Mouse (Mus musculus) left cerebral cortex, adult 18-20 months (tissue): ENCODE results near the gene Saa3. TPM values are rescaled to one million over a fixed set of nuclear protein-coding genes. Genes with fewer than 3 reads are reported as not detected.
A peak's percentile ranks its signal among the peaks of the same experiment; 100 is the strongest.
"Not testable (repeated sequence)": the region's sequence is repeated elsewhere in the genome, so short reads cannot be mapped to it uniquely, and the experiment has no call there.

ENCODE experiments used
- DNase-seq, 2 experiments: peaks; one replicate each; pipeline ENCODE4 v3.0.0; 2021 to 2022; ENCODE audit warnings: low spot score in 2 of 2, mixed read lengths in 1 of 2
- total RNA-seq, 2 experiments: library from RNA; stranded (reverse); gene quantifications; 2 replicates each; pipeline ENCODE4 v1.2.3; 2021

Saa3 gene
- total RNA-seq, 2 experiments from 2014 or later: not detected

DNA sequence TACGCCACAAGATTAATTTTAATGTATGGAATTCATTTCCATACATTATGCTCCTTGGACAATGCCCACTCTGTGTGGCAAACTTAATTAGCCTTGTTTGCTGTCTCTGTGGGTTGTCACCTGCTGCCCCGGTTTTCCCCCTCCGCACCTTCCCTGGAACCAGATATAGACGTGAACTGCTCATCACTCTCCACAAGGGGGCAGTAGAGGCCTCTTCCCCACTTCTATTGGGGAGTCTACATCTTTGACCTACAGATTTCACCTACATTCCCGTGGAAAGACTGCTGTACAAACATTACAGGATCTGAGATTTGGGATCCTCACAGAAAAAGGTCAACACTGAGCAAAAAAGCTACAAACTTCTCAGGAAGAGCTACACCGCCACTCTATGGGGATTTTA is 982 bp downstream of the Saa3 start:
- DNase-seq: peak; percentile 63 to 65

DNA sequence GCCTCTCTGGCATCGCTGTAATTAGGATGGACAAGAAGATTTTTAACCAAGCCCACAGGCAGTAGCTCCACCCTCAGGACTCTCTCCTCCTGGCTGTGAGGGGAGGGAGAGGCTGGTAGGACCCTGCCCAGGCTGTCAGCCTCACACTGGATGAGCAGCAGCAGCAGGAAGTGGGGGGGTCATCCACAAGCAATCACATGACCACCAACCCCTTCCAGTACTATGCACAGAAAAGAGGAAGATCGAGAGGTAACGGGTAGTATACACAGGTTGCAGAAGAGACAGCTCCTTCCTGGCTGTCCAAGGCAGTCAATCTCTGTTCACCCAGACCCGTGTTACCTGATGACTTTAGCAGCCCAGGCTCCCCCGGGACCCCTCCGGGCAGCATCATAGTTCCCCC is 3.2 kb downstream of the Saa3 start:
- DNase-seq: no peak

DNA sequence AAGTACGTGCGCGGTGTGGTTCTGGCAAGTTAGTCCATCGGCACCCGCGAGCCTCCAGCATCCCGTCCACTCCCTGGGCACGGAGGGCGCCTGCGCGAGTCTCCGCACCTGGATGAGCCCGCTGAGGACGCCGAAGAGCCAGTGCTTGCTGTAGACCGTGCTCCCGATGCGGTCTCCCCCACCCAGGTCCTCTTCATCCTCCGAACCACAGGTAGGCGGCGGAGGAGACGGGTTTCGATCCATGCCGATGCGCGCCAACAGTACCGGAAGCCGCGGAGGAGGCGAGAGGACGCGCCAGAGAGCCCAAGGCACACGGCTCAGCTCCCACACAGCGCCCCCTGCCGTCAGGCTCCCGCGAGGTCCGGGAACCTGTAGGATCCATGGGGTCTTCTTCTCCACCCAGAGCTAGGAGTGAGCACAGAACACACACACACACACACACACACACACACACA is 5.1 kb downstream of the Saa3 start, which contains the start of gene Saal1:
Gene Saal1 (minus strand): TSS at position 291 of the 455 bp plus-strand sequence.
- DNase-seq: peak; percentile 84 to 85

DNA sequence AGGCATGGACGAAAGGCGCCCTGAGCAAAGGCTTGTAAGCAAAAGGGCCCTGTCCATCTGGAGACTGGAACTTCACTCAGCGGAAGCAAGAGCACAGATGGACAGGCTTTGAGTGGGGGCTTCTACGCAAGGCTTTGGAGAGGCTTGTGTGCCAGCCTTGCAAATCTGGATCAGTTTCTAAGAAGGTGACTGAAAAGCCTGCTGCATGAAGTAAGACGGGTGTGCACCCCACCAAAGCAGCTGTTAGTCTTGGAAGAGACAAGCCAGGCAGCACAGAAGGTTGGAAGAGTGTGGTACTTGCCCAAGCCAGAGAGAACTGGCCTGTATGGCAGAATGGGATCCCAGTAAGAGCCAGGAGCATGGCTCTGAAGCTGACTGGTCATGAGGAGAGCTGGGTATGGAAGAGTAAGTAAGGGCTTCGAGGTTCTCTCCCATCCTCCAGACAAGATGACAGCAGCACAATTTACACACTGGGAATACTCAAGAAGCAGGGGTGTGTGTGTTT is 14.9 kb downstream of the Saa3 start:
- DNase-seq: no peak

DNA sequence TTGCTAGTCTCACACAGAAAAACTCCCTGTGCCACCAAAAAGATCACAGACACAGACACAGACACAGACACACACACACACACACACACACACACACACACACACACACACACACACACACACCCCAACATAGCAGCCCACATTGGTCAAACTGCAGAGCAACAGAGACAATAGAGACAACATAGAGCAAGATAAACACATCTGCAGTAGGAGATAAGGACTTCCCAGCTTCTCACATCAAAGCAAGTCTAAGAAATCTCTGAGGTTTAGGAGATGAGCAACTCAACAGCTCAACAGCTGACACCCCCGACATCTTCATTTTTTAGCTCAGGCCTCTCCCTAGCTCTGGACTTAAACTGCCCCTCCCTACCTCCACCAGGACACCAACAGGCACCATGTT is 18.7 kb downstream of the Saa3 start:
- no peak for DNase-seq

DNA sequence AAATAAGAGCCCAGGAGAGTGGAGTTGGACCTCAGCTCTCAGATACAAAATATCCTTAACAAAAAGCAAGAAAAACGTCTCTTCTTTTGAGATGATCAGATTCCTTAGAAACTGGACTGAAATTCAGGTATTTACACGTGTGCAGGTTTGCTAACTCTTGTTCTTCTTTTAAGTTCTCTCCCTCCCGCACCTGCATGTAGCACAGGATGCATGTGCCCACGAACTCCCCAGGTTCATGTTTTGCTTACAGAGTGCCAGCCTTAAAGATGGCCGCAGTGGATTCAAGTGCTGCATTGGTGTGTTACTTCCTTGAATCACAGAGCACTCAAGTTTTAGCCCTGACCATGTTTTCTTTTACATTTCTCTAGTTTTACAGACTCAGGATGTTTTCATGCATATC is 28.7 kb downstream of the Saa3 start:
- no peak for DNase-seq

DNA sequence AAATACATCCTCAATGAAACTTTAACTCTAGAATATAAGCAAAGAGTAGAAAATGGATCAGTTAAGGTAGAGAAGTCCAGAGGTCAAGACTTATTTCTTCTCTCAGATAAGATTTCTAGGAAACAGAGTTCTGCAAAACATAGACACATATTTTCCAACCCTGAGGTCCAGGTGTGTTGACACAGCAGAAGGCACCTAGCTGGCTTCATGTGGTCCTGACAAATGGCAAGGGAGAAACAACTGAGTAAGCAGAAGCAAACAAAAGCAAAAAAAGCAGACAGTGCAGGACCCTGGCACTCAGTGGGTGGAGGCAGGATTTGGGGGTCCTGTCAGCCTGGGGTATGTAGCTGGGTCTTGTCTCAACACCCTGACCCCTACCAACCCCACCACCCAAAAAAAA is 34.8 kb downstream of the Saa3 start:
- no peak for DNase-seq

DNA sequence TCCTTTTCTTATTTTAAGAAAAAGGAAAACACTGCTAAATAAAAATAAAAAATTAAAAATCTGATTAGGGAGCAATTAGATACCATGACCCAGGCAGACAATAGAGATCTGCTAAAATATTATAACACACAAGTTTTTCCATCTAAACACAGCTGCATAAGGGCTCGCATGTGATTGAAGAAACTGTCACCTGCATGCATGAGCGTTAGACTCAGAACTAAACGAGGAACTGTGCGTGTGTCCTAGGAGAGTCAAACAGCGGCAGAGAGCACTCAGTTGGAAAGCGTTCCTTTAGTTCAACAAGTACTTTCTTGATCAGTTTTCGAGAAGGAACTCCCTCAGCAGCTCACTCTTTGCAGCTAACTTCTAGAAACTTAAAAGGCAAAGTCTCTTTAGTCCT is 36.5 kb downstream of the Saa3 start:
- DNase-seq: not testable (repeated sequence)

DNA sequence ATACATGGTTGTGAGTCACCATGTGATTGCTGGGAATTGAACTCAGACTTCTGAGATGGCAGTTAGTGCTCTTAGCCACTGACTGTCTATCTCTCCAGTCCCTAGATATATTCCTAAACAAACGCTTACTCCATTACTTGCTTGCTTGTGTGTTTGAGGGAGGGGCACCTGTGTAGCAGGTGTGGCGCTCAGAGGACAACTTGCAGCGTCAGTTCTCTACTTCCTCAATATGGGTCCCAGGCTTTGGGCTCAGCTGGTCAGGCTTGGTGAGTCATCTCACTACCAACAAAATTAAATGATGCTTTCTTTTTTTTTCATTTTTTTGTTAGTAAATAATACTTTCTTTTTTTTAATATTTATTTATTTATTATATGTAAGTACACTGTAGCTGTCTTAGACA is 37.1 kb downstream of the Saa3 start:
- DNase-seq: no peak

DNA sequence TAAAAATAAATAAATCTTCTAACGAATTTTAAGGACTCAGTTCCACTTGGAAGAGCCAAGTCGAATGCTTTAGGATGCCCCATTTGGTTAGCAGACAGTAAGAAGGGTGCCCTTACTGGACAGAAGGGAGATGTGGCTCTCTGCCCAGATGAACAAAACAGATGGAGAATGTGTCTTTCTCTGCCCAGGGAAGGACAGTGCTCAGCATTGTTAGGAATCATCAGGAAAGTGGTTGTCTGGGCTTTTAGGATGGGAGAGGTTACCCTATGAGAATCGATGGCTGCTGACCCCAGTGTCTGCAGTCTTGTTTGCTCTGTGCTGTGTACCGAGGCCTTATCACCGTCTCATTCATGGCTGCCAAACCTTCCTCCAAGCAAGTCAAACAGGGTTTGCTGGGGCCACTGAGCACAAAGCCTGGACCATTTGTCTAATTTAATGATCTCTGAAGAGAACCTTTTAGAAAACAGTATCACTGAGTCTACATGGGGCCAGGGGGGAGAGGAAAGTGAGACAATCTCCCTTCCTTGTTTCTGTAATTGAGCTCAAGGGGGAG is 38.6 kb downstream of the Saa3 start:
- no peak for DNase-seq

DNA sequence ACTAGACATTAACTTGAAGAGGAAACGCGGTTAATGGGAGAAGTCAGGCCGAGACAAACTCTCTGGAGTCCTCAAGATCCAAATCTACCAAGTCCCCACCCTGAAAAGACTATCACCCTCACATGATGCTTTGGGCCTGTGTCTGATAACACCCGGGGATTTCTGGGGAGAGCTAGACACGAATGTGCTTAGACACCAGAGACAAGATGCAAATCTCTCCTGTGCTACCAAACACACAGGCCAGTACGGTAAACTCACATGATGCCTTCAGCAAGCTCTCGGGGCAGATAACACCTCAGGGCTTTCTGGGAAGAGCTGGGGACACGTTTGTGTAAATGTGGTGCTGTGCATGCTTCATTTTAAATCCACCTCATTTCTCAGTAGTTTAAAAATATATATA is 39.6 kb downstream of the Saa3 start:
- no peak for DNase-seq

DNA sequence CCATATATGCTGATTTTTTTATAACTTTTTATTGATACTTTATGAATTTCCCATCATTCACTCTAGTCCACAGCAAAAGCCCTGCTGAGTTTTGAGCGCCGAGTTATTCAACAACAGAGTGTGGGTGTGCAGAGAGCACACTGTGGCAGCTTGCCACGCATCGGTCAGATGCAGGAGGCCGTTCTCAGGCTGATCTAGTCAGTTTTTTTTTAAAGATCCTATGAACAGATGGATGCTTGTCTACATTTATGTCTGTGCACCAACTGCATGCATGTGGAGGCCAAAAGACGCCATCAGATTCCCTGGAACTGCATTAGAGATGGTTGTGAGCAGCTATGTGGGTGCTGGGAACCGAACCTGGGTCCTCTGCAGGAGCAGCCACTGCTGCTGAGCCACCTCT is 40.4 kb downstream of the Saa3 start:
- no peak for DNase-seq

DNA sequence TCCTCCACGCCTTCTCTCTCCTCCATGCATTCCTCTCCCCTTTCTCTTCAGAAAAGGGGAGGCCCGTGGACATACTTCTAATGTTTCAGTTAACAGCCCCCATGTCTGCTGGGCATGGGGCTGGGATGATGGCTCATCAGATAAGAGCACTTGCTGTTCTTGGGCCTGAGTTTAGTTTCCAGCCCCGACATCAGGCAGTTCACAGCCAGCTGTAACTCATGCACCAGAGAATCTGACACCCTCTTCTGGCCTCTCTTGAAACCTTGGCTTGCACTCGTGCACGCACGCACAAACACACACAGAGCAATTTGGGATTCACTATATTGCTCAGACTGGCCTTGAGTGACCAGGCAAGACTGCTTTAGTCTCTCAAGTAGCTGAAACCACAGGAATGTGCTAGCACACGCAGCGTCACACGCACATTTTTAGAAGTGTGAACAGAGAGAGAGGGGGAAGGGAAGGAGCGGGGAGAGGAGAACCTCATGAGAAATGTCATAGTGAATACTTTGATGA is 43.3 kb downstream of the Saa3 start, which contains the start of gene Tph1:
Gene Tph1 (minus strand): TSS at position 378 of the 513 bp plus-strand sequence.
- DNase-seq: no peak

DNA sequence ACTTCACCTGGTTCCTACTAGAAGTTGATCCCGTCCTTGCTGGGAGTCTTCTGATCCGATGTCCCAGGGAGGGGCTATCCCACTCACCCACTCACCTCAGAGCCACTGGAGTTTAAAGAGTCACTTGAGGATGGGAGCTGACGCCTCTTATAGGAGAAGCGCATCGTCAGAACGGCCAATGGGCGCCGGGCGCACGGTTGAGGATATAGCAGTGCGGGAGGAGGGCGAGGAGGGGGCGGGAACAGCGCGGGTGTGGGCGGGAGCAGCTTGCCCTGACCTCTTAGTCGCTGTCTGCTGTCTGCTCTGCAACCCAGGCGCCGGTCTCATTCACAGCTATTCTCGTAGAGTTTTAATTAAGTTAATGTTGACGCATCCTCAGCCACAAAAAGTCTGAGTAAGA is 48.2 kb downstream of the Saa3 start:
- DNase-seq: no peak

DNA sequence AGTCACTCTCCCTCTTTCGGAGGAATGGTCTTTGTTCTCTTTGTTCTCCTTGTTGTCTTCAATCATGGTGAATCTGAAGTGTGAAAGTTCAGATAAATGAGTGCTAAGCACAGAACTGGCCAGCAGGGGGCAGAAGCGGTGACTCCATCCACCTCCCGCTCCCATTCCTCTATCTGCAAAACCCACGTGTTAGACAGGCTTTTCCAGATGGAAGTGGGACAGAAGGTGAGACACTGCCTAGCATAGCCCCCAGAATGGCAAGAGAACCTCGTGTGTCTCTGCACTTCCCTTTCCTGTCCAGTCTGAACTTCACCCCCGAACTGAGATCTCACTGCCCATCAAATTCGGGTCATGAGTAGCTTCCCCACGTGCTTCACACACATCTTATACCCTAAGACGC is 50.3 kb downstream of the Saa3 start:
- DNase-seq: peak in 1 of 2 experiments; percentile 31

Other genes starting within 250 kb of the Saa3 start
- 10 to 100 TPM; 73.6 to 85.6 TPM for gene Sergef, start 75.9 kb downstream of the Saa3 start, total RNA-seq
- under 1 TPM; 0.16 to 0.21 TPM for gene Tph1, start 43.2 kb downstream of the Saa3 start, total RNA-seq
- 1 to 10 TPM; 8.1 to 8.2 TPM for gene Saal1, start 5.0 kb downstream of the Saa3 start, total RNA-seq
- gene Saa4, start 16.9 kb upstream of the Saa3 start, total RNA-seq: not detected
- not detected for gene Saa1, start 27.3 kb upstream of the Saa3 start, total RNA-seq
- gene Saa2, start 36.1 kb upstream of the Saa3 start, total RNA-seq: not detected
- 10 to 100 TPM; 11.9 to 12.1 TPM for gene Hps5, start 80.4 kb upstream of the Saa3 start, total RNA-seq
- gene Gtf2h1, start 80.4 kb upstream of the Saa3 start, total RNA-seq: 10 to 100 TPM; 37.4 to 41.9 TPM
- gene Ldha, start 125.8 kb upstream of the Saa3 start, total RNA-seq: 100 to 1,000 TPM; 342 to 355 TPM
- not detected for gene Ldhc, start 145.5 kb upstream of the Saa3 start, total RNA-seq
- 10 to 100 TPM; 67.9 to 70.2 TPM for gene Tsg101, start 204.3 kb upstream of the Saa3 start, total RNA-seq
- gene Uevld, start 242.8 kb upstream of the Saa3 start, total RNA-seq: 10 to 100 TPM; 15.7 to 17.2 TPM